Mouse (Mus musculus) urinary bladder, postnatal 4 days (tissue): Measurements from ENCODE around the gene Bod1l.

Experiments
- DNase-seq, 2 experiments: peaks; one replicate each; pipeline ENCODE4 v3.0.0; 2021 to 2022; ENCODE audit warnings: low spot score in 2 of 2

Bod1l gene

DNA sequence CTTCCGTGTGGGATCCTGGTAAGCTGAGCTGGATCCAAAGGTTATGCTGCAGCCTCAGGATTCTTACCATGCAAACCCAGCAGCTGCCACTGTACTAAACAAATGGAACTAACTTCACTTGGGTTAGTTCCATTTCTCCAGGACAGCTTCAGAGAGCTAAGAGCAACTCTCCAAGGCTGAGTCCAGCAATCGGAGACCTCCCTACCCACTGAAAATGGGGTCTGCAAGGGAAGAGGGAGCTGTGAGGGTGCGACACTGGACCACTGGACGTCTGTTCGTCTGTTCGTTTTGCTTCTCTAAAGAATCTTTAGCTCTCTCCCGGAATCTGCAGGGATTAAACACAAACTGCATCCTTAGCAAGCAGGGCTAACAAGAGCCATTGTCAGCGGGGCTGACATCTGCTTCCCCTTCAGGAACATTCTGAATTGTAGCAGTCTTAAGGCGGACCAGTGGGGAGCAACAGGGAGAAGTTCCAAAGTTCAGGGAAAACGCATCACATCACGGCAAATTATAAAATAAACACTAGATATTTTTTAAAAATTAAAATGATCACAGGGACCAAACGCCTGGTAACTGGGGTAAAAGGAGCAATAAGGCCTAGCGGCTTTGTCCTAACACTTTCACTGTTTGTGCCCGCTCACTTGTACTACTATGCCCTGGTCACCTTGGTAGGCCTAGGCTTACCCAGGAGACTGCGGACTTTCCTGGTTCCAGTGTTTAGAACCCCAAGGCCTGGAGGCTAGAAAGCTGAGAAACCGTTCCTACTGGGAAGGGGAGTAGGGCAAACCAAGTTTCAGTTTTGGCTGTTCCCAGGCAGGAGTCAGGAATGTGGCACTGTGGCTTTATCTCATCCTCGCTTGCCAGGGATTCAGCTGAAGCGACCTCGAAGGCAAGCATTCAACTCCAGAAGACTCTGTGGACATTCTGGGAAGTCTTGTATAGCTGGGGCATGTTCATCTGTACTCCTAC lies 85.2 kb downstream of the Bod1l start:
- DNase-seq, result no peak

DNA sequence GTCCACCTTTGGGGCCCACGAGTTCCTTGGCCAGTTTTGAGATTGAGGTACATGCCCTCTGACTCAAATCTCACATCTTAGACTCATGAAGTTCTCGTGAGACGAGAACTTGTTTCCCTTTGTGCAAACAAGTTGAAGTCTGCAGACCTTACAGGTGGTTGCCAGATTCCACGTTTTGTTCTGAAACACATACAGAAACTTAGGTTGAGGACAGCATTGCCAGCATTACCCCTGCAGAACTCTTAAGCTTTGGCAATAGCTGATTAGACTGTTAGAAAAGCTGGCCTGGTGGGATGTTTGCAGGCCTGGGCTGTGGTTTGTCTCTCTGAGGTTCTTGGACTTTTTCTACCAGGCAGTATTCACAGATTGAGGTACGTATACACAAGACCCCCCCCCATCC lies 86.8 kb downstream of the Bod1l start:
- no peak for DNase-seq

DNA sequence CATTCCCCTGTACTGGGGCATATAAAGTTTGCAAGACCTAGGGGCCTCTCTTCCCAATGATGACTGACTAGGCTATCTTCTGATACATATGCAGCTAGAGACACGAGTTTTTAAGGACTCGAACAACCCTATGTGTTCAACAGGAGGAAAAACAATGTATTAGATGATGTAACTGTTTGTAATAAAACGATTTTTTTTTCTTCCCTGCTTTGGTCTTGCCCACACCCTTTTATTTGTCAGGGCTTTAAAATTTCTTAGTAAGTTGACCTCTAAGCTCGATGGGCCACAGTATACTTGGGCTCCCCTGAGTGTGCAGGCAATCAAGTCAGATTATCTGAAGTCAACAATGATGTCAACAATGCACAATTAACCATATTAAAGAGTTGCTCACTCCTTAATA lies 87.7 kb downstream of the Bod1l start:
- no peak for DNase-seq

DNA sequence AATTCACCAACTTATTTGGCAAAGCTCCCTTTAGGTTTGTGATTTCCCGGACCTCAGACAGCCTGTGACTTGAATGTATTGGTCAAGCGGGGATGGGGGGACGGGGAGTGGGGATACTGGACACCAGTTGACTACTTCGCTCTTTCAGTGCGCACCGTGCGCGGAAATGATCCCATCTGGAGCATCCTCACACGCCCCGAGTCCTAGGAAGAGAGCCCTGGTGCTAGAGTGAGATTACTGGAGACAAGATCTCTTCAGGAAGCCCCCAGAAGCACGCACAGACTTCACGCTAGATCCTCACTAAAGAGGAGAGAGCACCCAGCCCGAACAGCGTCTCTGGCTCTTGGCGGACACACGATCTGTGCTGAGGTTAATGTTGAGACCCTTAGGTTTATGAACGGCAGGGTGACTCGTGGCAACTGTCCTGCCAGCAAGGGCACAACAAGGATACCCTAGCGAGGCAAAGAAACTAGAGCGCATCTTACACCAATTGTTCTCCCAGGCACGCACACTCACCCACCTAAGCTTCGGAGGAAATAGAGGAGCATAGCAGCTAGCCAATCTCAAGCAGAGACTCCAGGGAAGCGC lies 88.6 kb downstream of the Bod1l start:
- DNase-seq, result no peak

DNA sequence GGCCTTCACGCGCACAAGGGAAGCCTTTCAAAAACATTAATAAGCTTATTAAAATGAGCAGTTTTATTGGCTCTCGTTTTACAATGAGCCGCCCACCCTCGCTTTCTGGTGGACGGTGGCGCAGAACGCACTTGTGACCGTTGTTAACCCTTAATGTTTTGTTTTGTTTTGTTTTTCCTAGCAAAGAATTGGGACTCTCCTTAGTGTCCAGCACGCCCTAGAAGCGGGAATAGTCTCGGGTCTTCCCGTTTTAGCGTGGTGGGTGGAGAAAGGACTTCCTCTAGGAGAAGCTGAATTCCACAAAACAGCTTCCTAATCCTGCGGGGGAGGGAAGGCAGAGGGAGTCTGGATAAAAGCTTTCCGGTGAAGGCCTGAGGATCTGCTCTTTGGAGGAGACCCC lies 89.3 kb downstream of the Bod1l start:
- no peak for DNase-seq

DNA sequence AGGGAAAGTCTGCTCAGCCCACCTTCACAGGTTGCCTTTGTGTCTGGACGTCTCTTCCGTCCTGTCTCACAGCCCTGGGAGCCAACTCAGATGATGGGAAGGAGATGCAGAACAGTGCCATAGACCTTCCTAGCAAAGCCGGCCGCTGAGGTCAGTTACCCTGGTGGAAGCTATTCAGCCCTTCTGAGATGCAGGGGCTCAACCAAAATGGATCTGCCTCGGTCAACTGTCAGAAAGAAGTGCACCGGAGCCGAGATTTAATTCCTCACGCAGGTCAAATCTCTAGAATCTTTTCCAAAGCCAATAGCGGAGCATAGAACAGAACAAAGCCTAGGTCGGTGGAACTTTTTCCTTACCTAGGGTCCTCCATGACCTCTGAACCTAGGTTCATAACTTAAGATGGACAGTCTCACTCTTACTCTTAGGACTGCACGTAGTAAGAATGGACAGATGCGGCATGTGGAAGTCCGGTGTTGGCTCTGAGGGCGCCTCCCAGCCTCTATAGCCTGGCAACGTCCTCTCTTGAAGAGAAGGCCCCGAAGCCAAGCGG lies 89.8 kb downstream of the Bod1l start:
- no peak for DNase-seq

DNA sequence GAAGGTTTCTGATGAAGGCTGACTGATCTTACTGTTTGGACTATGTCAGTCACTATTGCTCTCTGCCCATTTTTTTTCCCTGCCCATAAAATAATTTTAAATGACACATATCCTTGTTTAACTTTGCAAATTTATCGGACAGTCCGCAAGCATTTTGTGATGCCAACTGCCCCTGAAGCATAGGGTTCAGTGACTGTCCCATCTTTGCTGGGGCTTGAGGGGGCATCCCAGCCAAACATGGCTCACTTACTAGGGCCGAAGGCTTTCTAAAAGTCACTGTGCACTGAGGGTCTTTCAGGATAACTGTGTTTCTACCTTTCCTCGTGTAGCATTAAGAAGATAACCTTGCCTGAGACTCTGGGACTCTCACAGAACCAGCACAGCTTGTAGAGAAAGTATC lies 91.4 kb downstream of the Bod1l start:
- no peak for DNase-seq

DNA sequence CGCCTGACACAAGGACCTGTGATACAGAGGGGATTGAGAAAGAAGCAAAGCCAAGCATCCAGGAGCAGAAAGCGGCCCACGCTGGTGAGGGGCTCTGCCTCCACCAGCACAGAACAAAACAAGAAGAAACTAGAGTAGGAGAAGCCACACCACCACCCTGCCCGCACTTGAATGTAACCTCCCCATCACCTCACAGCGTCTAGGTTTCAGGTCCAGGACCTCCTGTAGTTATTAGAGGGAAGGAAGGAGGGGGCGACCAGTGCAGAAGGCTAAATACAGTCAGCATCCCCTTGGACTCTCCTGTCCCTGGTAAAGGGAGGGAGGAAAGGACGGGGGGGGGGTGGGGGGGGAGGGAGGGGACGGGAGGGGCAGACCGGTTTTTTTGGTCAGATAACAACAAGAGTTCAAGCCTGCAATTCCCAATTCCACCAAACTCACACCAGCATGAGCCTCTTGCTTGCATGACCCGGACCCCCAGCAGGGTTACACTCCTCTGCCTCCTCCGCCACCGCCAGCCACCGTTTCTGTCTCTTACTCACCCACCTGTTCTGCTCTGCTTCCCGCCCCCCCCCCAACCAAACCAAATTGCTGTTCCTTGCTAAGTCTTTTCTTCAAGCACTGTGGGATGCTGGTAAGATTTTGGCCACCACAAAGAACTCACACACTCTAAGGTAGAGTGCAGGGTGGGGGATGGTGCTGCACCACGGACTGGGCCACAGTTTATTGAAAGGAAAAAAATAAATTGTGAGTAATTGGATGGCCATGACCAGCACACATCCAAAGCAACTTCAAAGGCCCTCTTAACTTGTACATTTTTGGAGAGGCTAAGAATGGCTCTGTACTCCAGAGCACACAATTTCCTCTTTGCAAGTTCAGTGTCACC lies 99.0 kb downstream of the Bod1l start:
- DNase-seq, result no peak

DNA sequence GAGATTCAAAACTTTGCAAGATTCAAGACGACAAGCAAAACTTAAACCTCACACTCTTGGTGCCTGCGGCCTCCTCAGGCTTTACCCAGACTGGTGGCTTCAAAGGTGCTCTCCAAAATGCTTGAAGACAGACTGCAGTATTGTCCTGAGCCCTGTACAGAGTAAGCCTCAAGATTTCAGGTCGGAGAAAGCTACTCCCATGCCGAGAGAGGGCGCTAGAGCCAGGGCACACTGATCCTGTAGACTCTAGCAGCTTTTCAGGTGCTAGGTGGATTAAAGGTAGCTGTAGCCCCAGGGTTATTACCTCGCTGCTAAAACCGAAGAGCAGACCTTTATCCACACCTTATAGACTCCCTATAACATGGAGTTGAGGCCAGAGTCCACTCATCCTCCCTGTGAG lies 99.9 kb downstream of the Bod1l start:
- DNase-seq, result no peak

DNA sequence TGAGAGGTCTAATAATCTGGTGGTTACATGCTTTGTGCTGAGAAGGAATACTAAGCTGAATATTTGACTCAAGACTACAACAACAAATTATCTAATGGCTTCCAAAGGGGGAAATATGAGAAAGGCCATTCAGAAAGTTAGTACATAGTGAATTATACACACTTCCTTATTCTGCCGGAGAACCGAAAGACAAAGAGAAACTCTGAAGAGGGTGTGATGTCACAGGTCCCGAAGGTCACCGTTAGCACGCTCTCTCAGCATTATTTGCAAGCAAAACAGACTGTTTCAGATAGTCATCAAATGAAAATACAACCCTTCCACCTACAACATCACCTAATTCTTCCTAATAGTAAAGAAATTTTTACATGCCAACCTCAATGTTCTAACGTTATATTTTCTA lies 105.3 kb downstream of the Bod1l start:
- DNase-seq, result no peak
